Mouse (Mus musculus) G1E (cell line): ENCODE data around the gene Gba.

ENCODE experiments used
- CTCF ChIP-seq: IDR thresholded peaks from 2 replicates; pipeline ENCODE4 v1.5.1; 2012; ENCODE audit warnings: low read depth, low read length, inconsistent platforms, mixed read lengths
- GATA1 ChIP-seq: IDR thresholded peaks from 2 replicates; pipeline ENCODE4 v1.6.1; 2012; ENCODE audit warnings: borderline replicate concordance, low read length, inconsistent platforms, mixed read lengths
- GATA2 ChIP-seq: IDR thresholded peaks from 2 replicates; pipeline ENCODE4 v1.6.1; 2012; ENCODE audit warnings: low read depth, low read length, inconsistent platforms, borderline replicate concordance
- TAL1 ChIP-seq: conservative IDR thresholded peaks from 2 replicates; pipeline ENCODE4 v1.6.1; 2012; ENCODE audit warnings: low read depth, low read length, inconsistent platforms, mixed read lengths

GRCm38 (mm10) chr3:89219546-89219945 lies 16.8 kb downstream of the Gba start:
- TF ChIP-seq CTCF (no peak), GATA1 (no peak), GATA2 (no peak), TAL1 (no peak)
